Mouse (Mus musculus) ES-E14 (cell line): Measurements from ENCODE around the gene Aanat.

Experiments used
- CHD2 ChIP-seq: IDR thresholded peaks from 2 replicates; pipeline ENCODE4 v1.6.1; 2014; ENCODE audit warnings: mild to moderate bottlenecking, low read depth, low read length, inconsistent platforms
- MAFK ChIP-seq: IDR thresholded peaks from 2 replicates; pipeline ENCODE4 v1.6.1; 2014; ENCODE audit warnings: mild to moderate bottlenecking, low read depth, low read length, inconsistent platforms; ENCODE audit not compliant: insufficient read depth

- TF ChIP-seq MAFK (no peak), CHD2 (no peak)
Observed at GRCm38 (mm10) chr11:116599230-116599629, 13.0 kb downstream of the Aanat start.
